Mouse (Mus musculus) macrophage (primary cell): ENCODE data around the gene Nr1d1. TPM values are rescaled to one million over a fixed set of nuclear protein-coding genes. Genes with fewer than 3 reads are reported as not detected.

Experiments used
- H3K27ac ChIP-seq: fragments of 350-480 bp; formaldehyde crosslinking; 2 replicates; pipeline ENCODE4 v1.9.0; 2021
- H3K36me3 ChIP-seq: fragments of 350-480 bp; formaldehyde crosslinking; 2 replicates; pipeline ENCODE4 v1.9.0; 2021; ENCODE audit errors: inconsistent target
- H3K4me3 ChIP-seq: fragments of 350-480 bp; formaldehyde crosslinking; 2 replicates; pipeline ENCODE4 v1.9.0; 2021; ENCODE audit errors: inconsistent target
- H3K79me2 ChIP-seq: fragments of 350-480 bp; formaldehyde crosslinking; 2 replicates; pipeline ENCODE4 v1.9.0; 2021; ENCODE audit errors: inconsistent target
- WGBS: methylation state at CpG from one replicate; pipeline ENCODE4 v1.1.7; 2026; ENCODE audit warnings: inconsistent platforms; ENCODE audit not compliant: missing documents; 5-methylcytosine and 5-hydroxymethylcytosine counted together
- polyA plus RNA-seq: library from polyadenylated mRNA; stranded (reverse); fragments of 250-400 nt; gene quantifications from 3 replicates; pipeline ENCODE4 v1.2.4, GENCODE M21; 2018; ENCODE audit warnings: inconsistent platforms

Gene Nr1d1
- polyA plus RNA-seq, 1 experiment from 2014 or later: 7.6 TPM

GRCm38 (mm10) chr11:98735111-98735510 is 40.0 kb downstream of the Nr1d1 start:
- Histone ChIP-seq H3K79me2 (no peaks in the 10 kb centered on the region), H3K27ac (no peak overlapping the region), H3K36me3 (no peaks in the 10 kb centered on the region), H3K4me3 (no peak overlapping the region)
- WGBS: 96% methylated on average over 4 of the region's 4 CpGs

GRCm38 (mm10) chr11:98734020-98734419 is 41.1 kb downstream of the Nr1d1 start:
- Histone ChIP-seq H3K4me3 (no peak overlapping the region), H3K36me3 (no peaks in the 10 kb centered on the region), H3K79me2 (no peaks in the 10 kb centered on the region), H3K27ac (no peak overlapping the region)
- 81% methylated on average over 3 of the region's 3 CpGs for WGBS

DNA sequence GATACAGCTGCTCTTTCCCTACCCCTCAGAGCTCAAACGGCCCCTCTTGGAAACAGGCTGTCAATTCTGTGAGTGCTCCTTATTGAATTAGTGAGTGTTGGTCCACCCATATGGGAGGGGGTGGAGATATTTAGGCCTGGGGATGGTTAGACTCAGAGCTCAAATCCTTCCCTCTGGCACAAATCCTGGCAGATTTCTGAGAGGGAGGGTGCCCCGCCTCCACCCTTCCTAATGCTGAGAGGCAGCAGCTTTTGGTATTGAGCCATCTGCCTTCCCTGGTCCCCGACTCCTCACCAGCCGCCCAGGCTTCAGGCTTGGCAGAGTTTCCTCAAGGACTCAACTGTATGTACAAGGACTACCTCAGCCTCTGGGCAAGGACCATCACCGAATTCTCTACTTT is 44.0 kb downstream of the Nr1d1 start:
- H3K36me3 ChIP-seq: no peaks in the 10 kb centered on the region
- 96% methylated on average over 5 of the region's 5 CpGs for WGBS
- no peak overlapping the region for H3K27ac ChIP-seq
- H3K4me3 ChIP-seq: no peak overlapping the region
- H3K79me2 ChIP-seq: peaks cover 6% of the 10 kb centered on the region; the same call in 1 of the 2 replicates

DNA sequence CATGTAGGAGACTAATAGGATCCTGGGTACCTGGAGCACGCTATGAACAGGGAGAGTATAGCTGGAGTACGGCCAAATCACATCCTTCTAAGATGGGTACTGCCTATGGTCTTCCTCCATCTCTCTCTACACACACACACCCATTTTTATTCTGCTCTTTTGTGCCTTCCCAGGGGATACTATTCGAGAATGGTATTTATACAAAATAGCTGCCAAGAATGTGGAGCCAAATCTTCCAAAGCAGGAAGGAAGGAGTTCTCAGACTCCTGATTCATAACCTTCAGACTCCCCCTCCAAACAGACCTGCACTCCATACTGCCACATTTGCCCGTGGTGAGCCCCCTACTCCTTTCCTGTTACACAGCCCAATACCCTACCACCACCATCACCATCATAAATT is 44.4 kb downstream of the Nr1d1 start:
- peaks cover 6% of the 10 kb centered on the region; the same call in 1 of the 2 replicates for H3K79me2 ChIP-seq
- no peak overlapping the region for H3K27ac ChIP-seq
- no peaks in the 10 kb centered on the region for H3K36me3 ChIP-seq
- 86% methylated on average over 4 of the region's 4 CpGs for WGBS
- H3K4me3 ChIP-seq: no peak overlapping the region

DNA sequence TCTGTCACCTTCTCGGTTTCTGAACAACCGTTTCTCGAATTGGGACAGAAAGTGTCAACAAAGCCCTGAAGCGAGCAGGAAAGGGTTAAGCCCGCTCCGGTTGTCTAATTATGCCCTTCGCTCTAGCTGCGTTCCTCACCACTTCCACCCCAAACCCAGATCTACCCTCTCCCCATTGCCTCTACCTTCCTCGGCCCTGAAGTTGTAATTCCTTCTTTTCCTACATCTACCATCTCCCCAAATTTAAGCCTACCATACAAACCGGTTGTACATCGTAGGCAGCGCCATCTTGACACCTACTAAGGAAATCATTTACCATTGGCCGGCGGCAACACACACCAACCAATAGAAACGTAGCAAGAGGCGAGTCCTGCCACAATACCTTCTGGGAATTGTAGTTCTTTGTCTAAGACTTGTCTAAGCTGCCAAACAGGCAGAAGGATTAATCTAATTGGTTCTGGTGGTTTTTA is 46.0 kb downstream of the Nr1d1 start, which contains the start of gene Med24:
TSS of gene Med24 (minus strand) at position 317 of the 470 bp plus-strand sequence.
- peak within 1 kb of the TSS; percentile 21 for H3K27ac ChIP-seq
- WGBS: under 1% methylated on average over 16 of the region's 16 CpGs
- peaks cover 6% of the 10 kb centered on the region; the same call in 1 of the 2 replicates for H3K79me2 ChIP-seq
- no peaks in the 10 kb centered on the region for H3K36me3 ChIP-seq
- H3K4me3 ChIP-seq: peak within 1 kb of the TSS; percentile 87

GRCm38 (mm10) chr11:98725926-98726506 is 49.1 kb downstream of the Nr1d1 start:
- Histone ChIP-seq H3K79me2 (peaks cover 6% of the 10 kb centered on the region; the same call in 1 of the 2 replicates), H3K27ac (no peak overlapping the region), H3K4me3 (no peak overlapping the region), H3K36me3 (no peaks in the 10 kb centered on the region)
- 96% methylated on average over 15 of the region's 15 CpGs for WGBS

- H3K36me3 ChIP-seq: no peaks in the 10 kb centered on the region
- WGBS: 80% methylated on average over 7 of the region's 7 CpGs
These were observed 52.0 kb downstream of the Nr1d1 start for GRCm38 (mm10) chr11:98723098-98723497.

GRCm38 (mm10) chr11:98721458-98722226 is 53.5 kb downstream of the Nr1d1 start:
- WGBS: 91% methylated on average over 23 of the region's 24 CpGs
- no peaks in the 10 kb centered on the region for H3K36me3 ChIP-seq

More at GRCm38 (mm10) chr11:98723098-98723497, 52.0 kb downstream of the Nr1d1 start:
- Histone ChIP-seq H3K27ac (no peak overlapping the region), H3K4me3 (no peak overlapping the region), H3K79me2 (no peaks in the 10 kb centered on the region)

DNA sequence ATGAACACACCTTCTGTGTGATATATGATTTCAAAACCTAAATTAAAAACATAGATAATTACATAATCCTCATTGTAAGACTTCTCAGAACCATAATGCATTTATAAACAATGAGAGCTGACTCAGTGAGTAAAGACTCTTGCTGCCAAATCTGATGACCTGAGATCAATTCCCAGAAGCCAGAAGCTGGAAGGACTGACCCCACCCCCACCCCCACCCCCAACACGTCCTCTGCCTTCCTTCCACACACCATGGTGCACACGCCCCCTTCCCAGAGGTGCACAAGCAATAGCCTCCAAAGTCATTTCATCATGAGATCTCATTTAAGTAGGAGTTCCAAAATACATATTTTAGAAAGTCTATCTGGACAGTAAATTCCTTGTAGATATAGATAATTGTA is 54.4 kb downstream of the Nr1d1 start:
- Histone ChIP-seq H3K79me2 (no peaks in the 10 kb centered on the region), H3K27ac (no peak overlapping the region), H3K4me3 (no peak overlapping the region), H3K36me3 (no peaks in the 10 kb centered on the region; the same call in 1 of the 2 replicates)
- 100% methylated on average over 1 of the region's 2 CpGs for WGBS

More at GRCm38 (mm10) chr11:98721458-98722226, 53.5 kb downstream of the Nr1d1 start:
- Histone ChIP-seq H3K4me3 (no peak overlapping the region), H3K79me2 (no peaks in the 10 kb centered on the region), H3K27ac (no peak overlapping the region)

Other genes starting within 250 kb of the Nr1d1 start
- gene Ikzf3, start 229.3 kb downstream of the Nr1d1 start, polyA plus RNA-seq: 0.09 to 0.85 TPM in 2 of 3 replicates, not detected in the other
- not detected in 3 replicates for gene Zpbp2, start 224.2 kb downstream of the Nr1d1 start, polyA plus RNA-seq
- gene Ormdl3, start 188.0 kb downstream of the Nr1d1 start, polyA plus RNA-seq: 12.4 to 23.2 TPM (median 22.9 TPM) in 3 replicates
- not detected in 3 replicates for gene Lrrc3c, start 177.0 kb downstream of the Nr1d1 start, polyA plus RNA-seq
- gene Gm12355, start 149.7 kb downstream of the Nr1d1 start, polyA plus RNA-seq: 0.68 TPM in 1 of 3 replicates, not detected in the others
- not detected in 3 replicates for gene Gsdma3, start 149.0 kb downstream of the Nr1d1 start, polyA plus RNA-seq
- gene Gsdma2, start 128.6 kb downstream of the Nr1d1 start, polyA plus RNA-seq: not detected in 3 replicates
- gene Gsdma, start 111.0 kb downstream of the Nr1d1 start, polyA plus RNA-seq: not detected in 3 replicates
- 53.4 to 97.2 TPM (median 55.5 TPM) in 3 replicates for gene Psmd3, start 92.8 kb downstream of the Nr1d1 start, polyA plus RNA-seq
- not detected in 3 replicates for gene Csf3, start 74.1 kb downstream of the Nr1d1 start, polyA plus RNA-seq
- gene Med24, start 45.9 kb downstream of the Nr1d1 start, polyA plus RNA-seq: 19.2 to 19.9 TPM (median 19.6 TPM) in 3 replicates
- gene Thra, start 34.7 kb downstream of the Nr1d1 start, polyA plus RNA-seq: 8.2 to 12.1 TPM (median 9.8 TPM) in 3 replicates
- 40.0 to 80.9 TPM (median 44.0 TPM) in 3 replicates for gene Msl1, start 20.2 kb upstream of the Nr1d1 start, polyA plus RNA-seq
- 21.2 to 29.9 TPM (median 22.1 TPM) in 3 replicates for gene Casc3, start 29.6 kb upstream of the Nr1d1 start, polyA plus RNA-seq
- gene Rapgefl1, start 61.5 kb upstream of the Nr1d1 start, polyA plus RNA-seq: 0.23 to 0.34 TPM (median 0.31 TPM) in 3 replicates
- gene Wipf2, start 88.3 kb upstream of the Nr1d1 start, polyA plus RNA-seq: 11.1 to 18.1 TPM (median 11.5 TPM) in 3 replicates
- gene Cdc6, start 132.5 kb upstream of the Nr1d1 start, polyA plus RNA-seq: 0.70 to 13.4 TPM (median 2.2 TPM) in 3 replicates
- gene Rara, start 152.5 kb upstream of the Nr1d1 start, polyA plus RNA-seq: 13.3 to 17.5 TPM (median 13.4 TPM) in 3 replicates
- gene Gjd3, start 207.7 kb upstream of the Nr1d1 start, polyA plus RNA-seq: not detected in 3 replicates
- gene Top2a, start 248.9 kb upstream of the Nr1d1 start, polyA plus RNA-seq: 5.8 to 44.5 TPM (median 27.0 TPM) in 3 replicates